Mouse (Mus musculus) gastrocnemius, postnatal 25 days (tissue): ENCODE results near the gene Dchs1. TPM values are rescaled to one million over a fixed set of nuclear protein-coding genes. Genes with fewer than 3 reads are reported as not detected.

ENCODE experiments used
- total RNA-seq, 2 experiments: library from RNA; stranded (reverse); gene quantifications; 1 replicate in 1 of 2; 2 replicates in 1 of 2; pipeline ENCODE4 v1.2.3; 2021

Gene Dchs1
- total RNA-seq, 2 experiments from 2014 or later, result 4.3 to 5.3 TPM

Other genes with a start within 250 kb of the Dchs1 start
- gene Smpd1, start 233.3 kb downstream of the Dchs1 start, total RNA-seq, result 10 to 100 TPM; 48.6 to 51.5 TPM
- 1 to 10 TPM; 6.5 to 9.1 TPM for gene Apbb1, start 206.0 kb downstream of the Dchs1 start, total RNA-seq
- not detected for gene Hpx, start 187.5 kb downstream of the Dchs1 start, total RNA-seq
- gene Trim3, start 154.1 kb downstream of the Dchs1 start, total RNA-seq, result 10 to 100 TPM; 14.7 to 17.0 TPM
- gene Timm10b, start 147.6 kb downstream of the Dchs1 start, total RNA-seq, result 10 to 100 TPM; 58.3 to 59.5 TPM
- gene Arfip2, start 147.2 kb downstream of the Dchs1 start, total RNA-seq, result 10 to 100 TPM in 1 of 2 experiments, 1 to 10 TPM in 1; 9.9 to 11.0 TPM
- 1 to 10 TPM; 1.8 to 3.1 TPM for gene Gm45799, start 147.1 kb downstream of the Dchs1 start, total RNA-seq
- gene Dnhd1, start 136.8 kb downstream of the Dchs1 start, total RNA-seq, result under 1 TPM; 0.69 to 0.99 TPM
- 10 to 100 TPM; 49.9 to 59.5 TPM for gene Ilk, start 51.1 kb downstream of the Dchs1 start, total RNA-seq
- 1 to 10 TPM; 8.9 to 9.0 TPM for gene Rrp8, start 50.3 kb downstream of the Dchs1 start, total RNA-seq
- gene Taf10, start 43.3 kb downstream of the Dchs1 start, total RNA-seq, result 10 to 100 TPM; 79.5 to 84.6 TPM
- 10 to 100 TPM; 37.5 to 38.7 TPM for gene Tpp1, start 35.4 kb downstream of the Dchs1 start, total RNA-seq
- 100 to 1,000 TPM in 1 of 2 experiments, 10 to 100 TPM in 1; 98.2 to 104 TPM for gene Mrpl17, start 23.4 kb upstream of the Dchs1 start, total RNA-seq
- gene Gm4070, start 166.3 kb upstream of the Dchs1 start, total RNA-seq, result 1 to 10 TPM; 3.0 to 3.6 TPM